Mouse (Mus musculus) liver, postnatal 0 days (tissue): ENCODE measurements around the gene Pigp. TPM values are rescaled to one million over a fixed set of nuclear protein-coding genes. Genes with fewer than 3 reads are reported as not detected.

ENCODE experiments used
- ATAC-seq: fragments of 200-750 bp; cut with Nextera tagmentation; 2 replicates; pipeline ENCODE4 v1.8.0; 2017; ENCODE audit warnings: mild to moderate bottlenecking, moderate library complexity
- DNase-seq: peaks from one replicate; pipeline ENCODE4 v3.0.0-alpha.2; 2016
- H3K27ac ChIP-seq: fragments of 300-500 bp; sonication (generic); 2 replicates; pipeline ENCODE4 v1.5.1; 2014; ENCODE audit warnings: antibody characterized with exemption, moderate library complexity, mild to moderate bottlenecking, low read depth
- H3K27me3 ChIP-seq: fragments of 300-500 bp; sonication (generic); 2 replicates; pipeline ENCODE4 v1.6.1; 2014; ENCODE audit warnings: low read length, control low read depth, mixed read lengths; ENCODE audit not compliant: insufficient read depth
- H3K36me3 ChIP-seq: fragments of 300-500 bp; sonication (generic); replicated peaks from 2 replicates; pipeline ENCODE4 v1.6.1; 2014; ENCODE audit warnings: mild to moderate bottlenecking, control low read depth, low read length, moderate library complexity, mixed read lengths; ENCODE audit not compliant: insufficient read depth
- H3K4me1 ChIP-seq: fragments of 300-500 bp; sonication (generic); 2 replicates; pipeline ENCODE4 v1.6.1; 2014; ENCODE audit warnings: antibody characterized with exemption, mild to moderate bottlenecking, control low read depth; ENCODE audit not compliant: insufficient read depth
- H3K4me2 ChIP-seq: fragments of 300-500 bp; sonication (generic); 2 replicates; pipeline ENCODE4 v1.6.1; 2014; ENCODE audit warnings: low read depth, mild to moderate bottlenecking, low read length, moderate library complexity, mixed read lengths
- H3K4me3 ChIP-seq: fragments of 300-500 bp; sonication (generic); 2 replicates; pipeline ENCODE4 v1.5.1; 2014; ENCODE audit warnings: low read depth, low read length
- H3K9ac ChIP-seq: fragments of 300-500 bp; sonication (generic); replicated peaks from 2 replicates; pipeline ENCODE4 v1.6.1; 2014; ENCODE audit warnings: mild to moderate bottlenecking, moderate library complexity
- H3K9me3 ChIP-seq: fragments of 300-500 bp; sonication (generic); 2 replicates; pipeline ENCODE4 v1.6.1; 2016; ENCODE audit warnings: mild to moderate bottlenecking, control low read depth, low read length, mixed read lengths
- CTCF ChIP-seq: sonication (generic); IDR thresholded peaks from 2 replicates; pipeline ENCODE4 v1.5.1; 2016; ENCODE audit warnings: antibody characterized with exemption, low read depth
- EP300 ChIP-seq: IDR thresholded peaks from 2 replicates; pipeline ENCODE4 v1.6.1; 2016; ENCODE audit warnings: antibody characterized with exemption, low read depth, mild to moderate bottlenecking
- WGBS: fragments of 180-500 bp; shearing (Covaris S2); extraction: QIAGEN DNeasy Blood & Tissue Kit; methylation state at CpG from one replicate; pipeline ENCODE4 v1.1.7; 2014; ENCODE audit not compliant: insufficient replicate concordance; 5-methylcytosine and 5-hydroxymethylcytosine counted together
- polyA plus RNA-seq: library from polyadenylated mRNA; unstranded; fragments of >200 nt; fragmentation: Nextera tagmentation; extraction: Ambion mirVana; gene quantifications from 2 replicates; pipeline ENCODE4 v1.2.1, GENCODE M21; 2015

The Pigp gene
- polyA plus RNA-seq, 1 experiment from 2014 or later: 84.6 TPM

DNA sequence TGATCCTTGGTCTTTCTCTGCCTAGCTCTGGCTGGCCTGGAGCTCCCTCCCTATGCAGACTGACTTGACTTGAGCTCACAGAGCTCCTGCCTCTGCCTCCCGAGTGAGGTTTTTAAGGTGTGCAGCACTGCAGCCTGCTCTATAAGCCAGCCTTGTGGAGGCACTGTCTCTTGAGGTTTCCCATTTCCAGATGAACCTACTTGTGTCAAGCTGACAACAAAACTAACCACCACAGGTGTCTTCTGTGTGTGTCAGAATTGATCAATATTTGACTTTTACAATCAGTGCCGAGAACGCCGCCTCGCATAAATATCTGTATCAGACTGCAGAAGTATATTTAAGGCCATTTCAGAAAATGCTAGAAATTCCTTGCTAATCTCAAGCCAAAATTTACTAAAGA, 57.0 kb downstream of the Pigp start:
- no peak for ATAC-seq
- WGBS: 82% methylated on average over 5 of the region's 5 CpGs

GRCm38 (mm10) chr16:94313229-94314030, 58.2 kb downstream of the Pigp start, which contains the start of gene Hlcs:
TSS of gene Hlcs (minus strand) at chr16:94313571.
- Histone ChIP-seq H3K27ac (peak within 1 kb of the TSS; percentile 95), H3K4me1 (peaks cover 7% of the 10 kb centered on the region; the same call in 1 of the 2 replicates), H3K9ac (peak within 1 kb of the TSS; percentile 72), H3K4me2 (peak within 1 kb of the TSS; percentile 91), H3K4me3 (peak within 1 kb of the TSS; percentile 61), H3K36me3 (no peaks in the 10 kb centered on the region), H3K9me3 (no peaks in the 10 kb centered on the region), H3K27me3 (no peaks in the 10 kb centered on the region)
- under 1% methylated on average over 61 of the region's 64 CpGs for WGBS
- DNase-seq (peak; percentile 97), ATAC-seq (peak; percentile 92)
- TF ChIP-seq EP300 (no peak), CTCF (peak; percentile 96)

More for the DNA sequence above, 57.0 kb downstream of the Pigp start:
- H3K9me3 ChIP-seq: no peaks in the 10 kb centered on the region
- H3K4me1 ChIP-seq: peaks cover 7% of the 10 kb centered on the region; the same call in 1 of the 2 replicates
- no peak for DNase-seq
- no peak overlapping the region for H3K9ac ChIP-seq
- H3K27ac ChIP-seq: no peak overlapping the region
- H3K4me3 ChIP-seq: no peak overlapping the region
- no peaks in the 10 kb centered on the region for H3K36me3 ChIP-seq
- H3K4me2 ChIP-seq: no peak overlapping the region
- no peaks in the 10 kb centered on the region for H3K27me3 ChIP-seq
- TF ChIP-seq EP300 (no peak), CTCF (no peak)

DNA sequence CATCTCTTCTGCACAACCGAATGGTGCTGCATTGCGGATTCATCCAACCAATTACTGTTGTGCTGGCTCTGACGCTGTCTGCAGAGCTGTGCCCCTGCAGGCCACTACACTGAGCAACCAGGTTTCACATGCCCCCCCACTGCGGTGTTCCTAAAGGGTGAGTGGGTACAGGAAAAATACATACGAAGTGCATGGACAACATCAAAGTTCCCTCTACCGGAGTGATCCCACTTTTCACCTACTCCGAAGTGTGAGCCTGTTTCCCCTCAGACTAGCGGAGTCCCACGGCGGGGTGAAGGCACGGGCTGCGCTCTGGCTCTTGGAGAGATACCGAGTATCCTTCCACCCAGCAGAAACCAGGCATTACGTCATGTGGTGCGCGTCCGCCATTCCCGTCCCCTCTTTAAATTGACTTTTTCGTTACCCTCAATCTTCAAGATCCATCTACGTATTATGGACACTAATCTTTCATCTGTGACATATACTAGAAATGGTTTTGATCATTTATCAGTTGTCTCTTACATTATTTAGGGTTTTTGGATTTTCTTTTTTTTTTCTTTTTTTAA, 58.9 kb downstream of the Pigp start:
- Histone ChIP-seq H3K9ac (peak overlapping the region; percentile 72), H3K27me3 (no peaks in the 10 kb centered on the region), H3K27ac (peak overlapping the region; percentile 95), H3K9me3 (no peaks in the 10 kb centered on the region), H3K4me3 (peak overlapping the region; percentile 61), H3K4me1 (peaks cover 7% of the 10 kb centered on the region; the same call in 1 of the 2 replicates), H3K36me3 (no peaks in the 10 kb centered on the region), H3K4me2 (peak overlapping the region; percentile 91)
- peak; percentile 51 for TF ChIP-seq CTCF
- TF ChIP-seq EP300: 0 out of 2 replicates have a peak, but pooled peaks have one; percentile 47
- ATAC-seq (peak; percentile 81), DNase-seq (peak; percentile 85)
- under 1% methylated on average over 20 of the region's 20 CpGs for WGBS

DNA sequence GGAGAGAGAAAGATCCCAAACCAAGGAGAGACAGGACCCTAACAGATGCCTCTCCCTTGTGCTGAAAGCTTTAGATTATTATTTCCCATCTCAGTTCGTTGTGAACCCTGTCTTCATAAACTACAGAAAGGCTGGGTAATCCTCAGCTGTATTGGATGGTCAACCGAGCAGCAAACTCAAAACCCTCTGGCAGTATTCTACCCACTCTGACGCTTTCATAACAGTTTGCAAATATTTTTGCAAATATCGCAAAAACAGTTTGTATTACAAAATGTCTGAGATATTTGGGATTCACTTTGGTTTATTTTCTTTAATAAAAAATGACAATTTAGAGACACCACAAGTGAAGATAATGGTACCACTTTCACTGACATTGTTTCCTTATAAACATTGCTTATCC, 59.7 kb downstream of the Pigp start:
- Histone ChIP-seq H3K4me1 (peaks cover 7% of the 10 kb centered on the region; the same call in 1 of the 2 replicates), H3K27ac (peak overlapping the region; percentile 95), H3K9me3 (no peaks in the 10 kb centered on the region), H3K4me3 (peak overlapping the region; percentile 61), H3K4me2 (peak overlapping the region; percentile 91), H3K9ac (no peak overlapping the region; the same call in 1 of the 2 replicates), H3K36me3 (no peaks in the 10 kb centered on the region), H3K27me3 (no peaks in the 10 kb centered on the region)
- TF ChIP-seq EP300 (no peak), CTCF (no peak)
- 82% methylated on average over 4 of the region's 4 CpGs for WGBS
- DNase-seq (no peak), ATAC-seq (no peak)

GRCm38 (mm10) chr16:94311416-94311815, 60.2 kb downstream of the Pigp start:
- DNase-seq (no peak), ATAC-seq (no peak)
- WGBS: 71% methylated on average over 1 of the region's 1 CpGs
- H3K9ac ChIP-seq: no peak overlapping the region
- no peaks in the 10 kb centered on the region for H3K9me3 ChIP-seq
- H3K36me3 ChIP-seq: no peaks in the 10 kb centered on the region
- no peak for TF ChIP-seq EP300
- no peak for TF ChIP-seq CTCF
- peak overlapping the region; percentile 91; the same call in 1 of the 2 replicates for H3K4me2 ChIP-seq
- H3K4me1 ChIP-seq: peaks cover 7% of the 10 kb centered on the region; the same call in 1 of the 2 replicates
- H3K4me3 ChIP-seq: no peak overlapping the region
- no peaks in the 10 kb centered on the region for H3K27me3 ChIP-seq
- no peak overlapping the region for H3K27ac ChIP-seq

GRCm38 (mm10) chr16:94309025-94309424, 62.6 kb downstream of the Pigp start:
- H3K4me1 ChIP-seq: peaks cover 7% of the 10 kb centered on the region; the same call in 1 of the 2 replicates
- H3K27ac ChIP-seq: no peak overlapping the region
- WGBS: 80% methylated on average over 4 of the region's 4 CpGs
- DNase-seq (no peak), ATAC-seq (no peak)
- H3K36me3 ChIP-seq: no peaks in the 10 kb centered on the region
- H3K9me3 ChIP-seq: no peaks in the 10 kb centered on the region
- H3K27me3 ChIP-seq: no peaks in the 10 kb centered on the region
- no peak overlapping the region for H3K4me3 ChIP-seq
- no peak for TF ChIP-seq EP300
- TF ChIP-seq CTCF: no peak
- no peak overlapping the region for H3K4me2 ChIP-seq
- H3K9ac ChIP-seq: no peak overlapping the region

Other genes with a start within 250 kb of the Pigp start
- gene Hlcs, start 58.3 kb downstream of the Pigp start, polyA plus RNA-seq: 2.3 and 2.9 TPM in 2 replicates
- gene Ripply3, start 43.4 kb downstream of the Pigp start, polyA plus RNA-seq: 1.4 and 2.1 TPM in 2 replicates
- 16.1 and 17.4 TPM in 2 replicates for gene Ttc3, start 1.2 kb downstream of the Pigp start, polyA plus RNA-seq
- 16.0 and 16.4 TPM in 2 replicates for gene Vps26c, start 155.0 kb upstream of the Pigp start, polyA plus RNA-seq
- 3.7 and 3.9 TPM in 2 replicates for gene Dyrk1a, start 198.2 kb upstream of the Pigp start, polyA plus RNA-seq